5 mouse cellular contexts compared by ENCODE assay signal in genomic region chr15:83501483-83501882, GRCm38 (mm10). TPM values are rescaled to one million over a fixed set of nuclear protein-coding genes. Genes with fewer than 3 reads are reported as not detected.
"Had no signal": no experiment of that assay in that cellular context is flagged by ENCODE, and none has a peak within 500 bp of the region (broad histone marks: within the 10 kb centered on the region; RNA-seq: fewer than 3 reads in every experiment).

No protein-coding gene starts in this region.

RNA-seq across cellular contexts. Expression of gene Bik, which starts 25.2 kb away (rescaled TPM):
- total RNA-seq: granulocyte monocyte progenitor cell, adult 5-6 weeks; left cerebral cortex, adult 18-20 months; left cerebral cortex, postnatal 10 days; left cerebral cortex, postnatal 25 days; left cerebral cortex, postnatal 4 days had no signal
